Mouse (Mus musculus) lung, embryonic 14.5 days (tissue): ENCODE data around the gene Tspan9. TPM values are rescaled to one million over a fixed set of nuclear protein-coding genes. Genes with fewer than 3 reads are reported as not detected.

Source experiments
- ATAC-seq: fragments of 200-750 bp; cut with Nextera tagmentation; 2 replicates; pipeline ENCODE4 v1.8.0; 2017; ENCODE audit warnings: mild to moderate bottlenecking, moderate TSS enrichment, moderate library complexity; ENCODE audit not compliant: insufficient read depth
- DNase-seq: peaks from one replicate; pipeline ENCODE4 v3.0.0-alpha.2; 2015
- H3K27ac ChIP-seq: fragments of 300-500 bp; sonication (generic); 2 replicates; pipeline ENCODE4 v1.5.1; 2014; ENCODE audit warnings: low read depth, mild to moderate bottlenecking, moderate library complexity
- H3K27me3 ChIP-seq: fragments of 300-500 bp; sonication (generic); 2 replicates; pipeline ENCODE4 v1.6.1; 2014; ENCODE audit warnings: low read length, control low read depth; ENCODE audit not compliant: insufficient read depth
- H3K36me3 ChIP-seq: fragments of 300-500 bp; sonication (generic); 2 replicates; pipeline ENCODE4 v1.6.1; 2014; ENCODE audit warnings: control low read depth; ENCODE audit not compliant: insufficient read depth
- H3K4me1 ChIP-seq: fragments of 300-500 bp; sonication (generic); 2 replicates; pipeline ENCODE4 v1.6.1; 2014; ENCODE audit warnings: antibody characterized with exemption, control low read depth; ENCODE audit not compliant: insufficient read depth
- H3K4me2 ChIP-seq: fragments of 300-500 bp; sonication (generic); 2 replicates; pipeline ENCODE4 v1.6.1; 2014; ENCODE audit warnings: mild to moderate bottlenecking
- H3K4me3 ChIP-seq: fragments of 300-500 bp; sonication (generic); 2 replicates; pipeline ENCODE4 v1.5.1; 2014; ENCODE audit warnings: low read depth, low read length
- H3K9ac ChIP-seq: fragments of 300-500 bp; sonication (generic); 2 replicates; pipeline ENCODE4 v1.6.1; 2014
- H3K9me3 ChIP-seq: fragments of 300-500 bp; sonication (generic); 2 replicates; pipeline ENCODE4 v1.6.1; 2016; ENCODE audit warnings: low read depth, low read length, control low read depth
- CTCF ChIP-seq: IDR thresholded peaks from 2 replicates; pipeline ENCODE4 v1.5.1; 2016; ENCODE audit warnings: antibody characterized with exemption, low read depth
- WGBS: fragments of 180-500 bp; shearing (Covaris S2); extraction: QIAGEN DNeasy Blood & Tissue Kit; methylation state at CpG from one replicate; pipeline ENCODE4 v1.1.7; 2014; 5-methylcytosine and 5-hydroxymethylcytosine counted together
- polyA plus RNA-seq: library from polyadenylated mRNA; unstranded; fragments of >200 nt; fragmentation: Nextera tagmentation; extraction: Ambion mirVana; gene quantifications from 2 replicates; pipeline ENCODE4 v1.2.1, GENCODE M21; 2014

Gene Tspan9
- polyA plus RNA-seq, 1 experiment from 2014 or later: 118 TPM

DNA sequence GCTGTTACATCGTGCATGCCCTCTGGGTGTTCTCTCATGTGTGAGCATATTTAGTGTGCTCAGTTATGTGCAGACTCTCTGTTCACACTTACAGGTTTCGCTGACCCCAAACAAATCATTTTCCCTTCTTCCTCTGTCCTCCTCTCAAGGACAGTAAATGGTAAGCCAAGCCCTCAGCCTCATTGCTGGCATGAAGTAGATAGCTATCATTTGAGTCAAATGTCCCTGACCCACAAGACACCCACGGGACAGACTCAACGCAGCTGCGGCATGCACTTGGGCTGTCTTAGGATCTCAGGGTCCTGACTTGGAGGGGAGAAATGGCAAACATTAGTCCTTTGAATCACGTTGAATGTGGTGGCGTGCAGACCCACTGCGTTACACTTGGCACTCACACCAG is 201.0 kb downstream of the Tspan9 start:
- 85% methylated on average over 8 of the region's 8 CpGs for WGBS
- H3K4me1 ChIP-seq: no peaks in the 10 kb centered on the region
- no peak for TF ChIP-seq CTCF
- no peak overlapping the region for H3K4me3 ChIP-seq
- DNase-seq (no peak), ATAC-seq (no peak)
- H3K27ac ChIP-seq: no peak overlapping the region
- no peaks in the 10 kb centered on the region for H3K9me3 ChIP-seq
- peaks cover 13% of the 10 kb centered on the region; the same call in 1 of the 2 replicates for H3K36me3 ChIP-seq
- H3K4me2 ChIP-seq: no peak overlapping the region
- H3K9ac ChIP-seq: no peak overlapping the region
- H3K27me3 ChIP-seq: no peaks in the 10 kb centered on the region

DNA sequence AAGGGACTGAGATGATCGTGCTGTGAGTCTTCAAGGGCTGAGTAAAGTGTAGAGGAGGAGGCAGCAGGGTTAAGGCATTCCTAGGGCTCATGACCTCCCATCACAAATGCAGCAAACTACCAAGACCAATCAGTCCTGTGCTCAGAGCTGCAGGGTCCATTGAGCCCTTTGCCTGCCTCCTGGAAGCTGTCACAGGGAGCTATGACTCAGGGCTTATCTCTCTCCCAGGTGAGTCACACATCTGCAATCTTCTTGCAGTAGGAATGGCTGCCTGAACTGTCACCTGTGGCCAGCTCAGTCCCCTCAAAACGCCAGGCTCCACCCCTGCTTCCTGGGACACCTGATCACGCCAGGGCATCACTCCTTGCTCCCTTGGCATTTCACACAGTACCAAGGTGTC is 208.3 kb downstream of the Tspan9 start:
- peaks cover 6% of the 10 kb centered on the region; the same call in 1 of the 2 replicates for H3K4me1 ChIP-seq
- WGBS: 62% methylated on average over 3 of the region's 3 CpGs
- no peaks in the 10 kb centered on the region for H3K27me3 ChIP-seq
- H3K36me3 ChIP-seq: peaks cover 7% of the 10 kb centered on the region
- no peak overlapping the region for H3K4me3 ChIP-seq
- no peak overlapping the region for H3K9ac ChIP-seq
- TF ChIP-seq CTCF: no peak
- no peak for ATAC-seq
- DNase-seq: no peak
- no peaks in the 10 kb centered on the region for H3K9me3 ChIP-seq
- no peak overlapping the region for H3K4me2 ChIP-seq
- H3K27ac ChIP-seq: no peak overlapping the region

DNA sequence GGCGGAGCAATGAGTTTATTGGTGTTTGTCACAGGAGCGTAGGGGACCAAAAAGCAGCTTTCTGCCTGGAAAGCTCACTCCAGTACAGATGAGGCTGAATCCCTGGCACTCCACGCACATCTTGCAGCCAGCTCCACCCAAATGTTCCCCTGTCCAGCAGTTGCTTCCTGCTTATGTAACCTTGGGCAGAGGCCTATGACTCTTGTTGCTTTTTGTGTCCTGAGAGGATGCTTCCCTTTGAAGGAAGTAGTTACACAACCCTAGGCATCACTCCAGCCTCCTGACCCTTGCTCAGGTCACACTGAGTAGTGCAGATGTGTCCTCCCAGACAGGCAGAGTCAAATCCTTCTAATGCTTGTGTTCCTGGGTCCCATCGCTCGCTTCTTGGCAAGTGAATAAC is 209.6 kb downstream of the Tspan9 start:
- DNase-seq (no peak), ATAC-seq (no peak)
- H3K27ac ChIP-seq: no peak overlapping the region
- H3K4me2 ChIP-seq: no peak overlapping the region
- peaks cover 5% of the 10 kb centered on the region for H3K36me3 ChIP-seq
- WGBS: 88% methylated on average over 5 of the region's 5 CpGs
- no peak overlapping the region for H3K9ac ChIP-seq
- H3K4me3 ChIP-seq: no peak overlapping the region
- H3K9me3 ChIP-seq: no peaks in the 10 kb centered on the region
- no peaks in the 10 kb centered on the region for H3K27me3 ChIP-seq
- TF ChIP-seq CTCF: no peak
- H3K4me1 ChIP-seq: peaks cover 6% of the 10 kb centered on the region; the same call in 1 of the 2 replicates

DNA sequence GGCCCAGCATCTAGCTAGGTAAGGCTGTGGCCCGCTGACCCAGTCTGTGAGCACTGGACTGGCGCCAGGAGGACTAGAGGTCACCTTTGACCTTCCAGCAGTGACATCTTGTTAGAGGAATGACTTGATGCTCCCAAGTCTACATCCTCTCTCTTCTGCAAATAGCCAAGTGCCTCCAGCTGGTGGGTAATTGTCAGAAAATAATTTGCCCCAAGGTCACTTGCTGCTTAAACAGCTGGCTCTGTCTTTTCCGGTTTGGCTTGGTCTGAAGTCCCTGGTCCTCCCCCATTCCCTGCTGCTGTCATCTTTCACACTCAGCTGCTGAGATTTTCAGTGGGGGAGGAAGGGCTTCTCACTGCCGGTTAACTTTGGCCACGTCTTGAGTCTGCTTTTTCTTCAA is 210.7 kb downstream of the Tspan9 start:
- Histone ChIP-seq H3K27ac (no peak overlapping the region), H3K4me3 (no peak overlapping the region), H3K9ac (no peak overlapping the region), H3K36me3 (peaks cover 5% of the 10 kb centered on the region), H3K4me2 (no peak overlapping the region), H3K27me3 (no peaks in the 10 kb centered on the region), H3K9me3 (no peaks in the 10 kb centered on the region), H3K4me1 (peaks cover 6% of the 10 kb centered on the region; the same call in 1 of the 2 replicates)
- peak; percentile 85 for DNase-seq
- WGBS: 18% methylated on average over 5 of the region's 5 CpGs
- TF ChIP-seq CTCF: no peak
- peak; percentile 81 for ATAC-seq

DNA sequence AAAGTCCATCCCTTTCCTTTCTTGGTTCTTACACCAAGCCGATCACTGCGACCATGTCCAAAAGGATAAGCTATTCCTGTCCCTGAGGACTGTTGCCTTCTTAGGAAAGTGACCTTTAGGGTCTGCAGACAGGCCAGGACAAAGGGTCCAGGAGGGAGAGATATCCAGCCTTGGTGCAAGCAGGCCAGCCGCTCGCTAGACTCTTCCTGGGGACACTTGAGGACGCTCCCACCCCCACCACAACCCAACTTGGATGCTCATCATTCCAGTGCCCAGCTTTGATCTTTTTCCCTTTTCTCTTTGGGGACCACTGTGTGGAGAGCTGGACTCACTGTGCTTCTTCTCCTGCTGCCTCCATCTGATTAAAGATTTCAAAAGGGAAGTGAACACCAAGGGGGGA is 214.7 kb downstream of the Tspan9 start:
- TF ChIP-seq CTCF: no peak
- 0 out of 2 replicates have a peak, but pooled peaks cover 1% of the 10 kb centered on the region for H3K36me3 ChIP-seq

DNA sequence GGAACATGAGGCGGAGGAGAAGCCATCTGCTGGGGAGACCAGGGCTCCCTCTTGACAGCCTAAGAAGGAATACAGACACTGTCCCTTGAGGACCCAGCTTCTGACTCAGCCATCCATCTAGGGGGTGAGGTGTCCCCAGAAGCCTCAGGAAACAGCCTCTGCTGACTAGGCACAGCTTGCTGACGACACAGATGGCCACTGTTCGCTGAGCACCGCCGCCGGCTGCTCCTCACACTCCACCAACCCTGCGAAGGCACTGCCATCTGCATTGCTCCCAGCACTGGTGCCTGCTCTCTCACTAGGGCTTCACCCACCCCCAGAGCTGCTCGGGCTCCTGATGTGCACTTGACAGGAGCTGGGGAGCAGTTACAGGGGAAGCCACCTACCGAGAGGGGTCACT is 217.5 kb downstream of the Tspan9 start:
- TF ChIP-seq CTCF: no peak
- H3K9ac ChIP-seq: no peak overlapping the region
- H3K36me3 ChIP-seq: no peaks in the 10 kb centered on the region
- H3K4me1 ChIP-seq: no peaks in the 10 kb centered on the region; the same call in 1 of the 2 replicates
- H3K9me3 ChIP-seq: no peaks in the 10 kb centered on the region
- no peak overlapping the region for H3K4me3 ChIP-seq
- H3K27me3 ChIP-seq: no peaks in the 10 kb centered on the region
- H3K27ac ChIP-seq: no peak overlapping the region
- 64% methylated on average over 9 of the region's 9 CpGs for WGBS
- no peak overlapping the region for H3K4me2 ChIP-seq
- DNase-seq: no peak
- ATAC-seq: no peak

More for the DNA sequence above, 214.7 kb downstream of the Tspan9 start:
- ATAC-seq (no peak), DNase-seq (no peak)
- Histone ChIP-seq H3K4me3 (no peak overlapping the region), H3K27ac (no peak overlapping the region), H3K27me3 (no peaks in the 10 kb centered on the region), H3K4me1 (peaks cover 6% of the 10 kb centered on the region; the same call in 1 of the 2 replicates), H3K9ac (no peak overlapping the region), H3K9me3 (no peaks in the 10 kb centered on the region), H3K4me2 (no peak overlapping the region)
- 78% methylated on average over 5 of the region's 5 CpGs for WGBS

DNA sequence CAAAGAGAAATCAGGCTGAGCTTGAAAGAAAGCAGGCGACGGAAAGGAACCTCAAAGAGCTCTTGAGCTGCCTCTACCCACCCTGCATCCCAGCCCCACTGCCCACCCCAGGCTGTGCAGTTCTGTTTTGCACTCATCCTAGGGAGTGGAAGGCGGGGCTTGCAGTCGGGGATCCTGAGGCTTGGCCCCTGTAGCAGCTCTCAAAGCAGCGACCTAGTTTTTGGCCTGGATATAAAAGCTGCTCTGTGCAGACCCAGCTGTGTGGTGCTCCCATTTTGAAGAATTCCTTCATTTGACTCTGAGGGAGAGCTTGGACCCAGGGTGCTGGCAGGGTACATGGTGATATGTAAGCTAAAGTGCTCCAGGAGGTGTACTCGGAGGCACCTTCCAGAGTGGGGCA is 218.6 kb downstream of the Tspan9 start:
- ATAC-seq (no peak), DNase-seq (no peak)
- Histone ChIP-seq H3K4me1 (no peaks in the 10 kb centered on the region; the same call in 1 of the 2 replicates), H3K9ac (no peak overlapping the region), H3K9me3 (no peaks in the 10 kb centered on the region), H3K36me3 (no peaks in the 10 kb centered on the region), H3K27ac (no peak overlapping the region), H3K4me2 (no peak overlapping the region), H3K4me3 (no peak overlapping the region), H3K27me3 (no peaks in the 10 kb centered on the region)
- WGBS: 69% methylated on average over 6 of the region's 6 CpGs
- no peak for TF ChIP-seq CTCF

DNA sequence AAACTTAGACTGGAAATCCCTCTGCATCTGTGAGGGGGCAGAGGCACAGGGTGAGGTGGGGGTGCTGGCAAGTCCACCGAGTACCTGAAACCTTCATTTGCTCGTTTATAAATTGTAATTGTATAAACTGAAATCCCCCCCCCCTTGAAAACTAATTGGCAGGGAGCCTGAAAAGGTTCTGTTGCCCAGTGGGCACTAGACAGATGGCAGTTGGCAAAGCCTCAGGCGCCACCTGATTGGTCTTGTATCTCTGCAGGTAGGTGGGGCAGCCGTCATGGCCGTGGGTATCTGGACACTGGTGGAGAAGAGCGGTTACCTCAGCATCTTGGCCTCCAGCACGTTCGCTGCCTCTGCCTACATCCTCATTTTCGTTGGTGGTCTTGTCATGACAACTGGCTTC is 220.1 kb downstream of the Tspan9 start:
- Histone ChIP-seq H3K4me1 (no peaks in the 10 kb centered on the region; the same call in 1 of the 2 replicates), H3K36me3 (no peaks in the 10 kb centered on the region), H3K9ac (no peak overlapping the region), H3K27me3 (no peaks in the 10 kb centered on the region), H3K27ac (no peak overlapping the region), H3K9me3 (no peaks in the 10 kb centered on the region), H3K4me3 (no peak overlapping the region), H3K4me2 (no peak overlapping the region)
- no peak for TF ChIP-seq CTCF
- DNase-seq: no peak
- WGBS: 85% methylated on average over 9 of the region's 9 CpGs
- ATAC-seq: no peak
